Mouse (Mus musculus) embryo, embryonic 10 days (tissue): Measurements from ENCODE around the gene Rnf152.

Experiments used
- DNase-seq: peaks from one replicate; pipeline ENCODE4 v3.0.0-alpha.2; 2015; ENCODE audit warnings: low spot score

The Rnf152 gene

GRCm38 (mm10) chr1:105312601-105312901, 44.0 kb downstream of the Rnf152 start:
- DNase-seq, result no peak

GRCm38 (mm10) chr1:105311899-105312600, 44.5 kb downstream of the Rnf152 start:
- peak; percentile 22 for DNase-seq

DNA sequence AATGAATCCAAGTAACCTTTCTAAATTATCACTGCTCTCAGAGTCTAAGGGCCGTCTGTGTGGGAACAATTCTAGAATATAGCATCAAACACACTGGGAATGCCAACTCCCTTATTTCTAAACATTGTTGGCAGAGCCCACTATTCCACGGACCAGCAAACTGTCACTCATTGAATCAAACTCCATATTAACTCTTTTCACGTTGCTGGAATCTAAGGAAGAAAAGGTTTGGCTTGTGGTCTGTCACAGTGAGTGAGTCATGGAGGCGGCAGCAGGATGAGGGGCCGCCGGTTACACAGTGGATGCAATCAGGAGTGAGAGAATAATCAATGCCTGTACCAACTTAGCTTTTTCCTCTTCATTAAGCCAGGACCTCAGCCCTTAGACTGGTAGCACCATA, 54.3 kb downstream of the Rnf152 start:
- no peak for DNase-seq

GRCm38 (mm10) chr1:105301764-105302163, 54.7 kb downstream of the Rnf152 start:
- no peak for DNase-seq

DNA sequence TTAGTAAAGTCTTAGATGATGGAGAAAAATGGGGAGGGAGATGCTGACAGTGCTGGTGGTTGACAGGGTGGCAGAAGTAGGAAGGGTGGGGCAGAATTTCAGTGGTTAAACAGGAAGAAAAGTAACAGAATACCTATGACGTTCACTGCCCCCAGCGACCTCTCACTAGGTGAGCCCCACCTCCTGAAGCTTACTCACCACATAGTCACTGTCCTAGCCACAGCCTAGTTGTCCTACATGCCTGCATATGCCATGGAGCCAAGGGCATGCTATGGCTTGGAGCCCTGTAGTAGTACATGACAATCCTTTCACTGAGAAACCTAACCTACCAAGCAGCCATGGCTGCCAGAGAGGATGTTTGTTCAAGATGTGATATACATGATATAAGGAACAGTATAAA, 64.7 kb downstream of the Rnf152 start:
- no peak for DNase-seq

DNA sequence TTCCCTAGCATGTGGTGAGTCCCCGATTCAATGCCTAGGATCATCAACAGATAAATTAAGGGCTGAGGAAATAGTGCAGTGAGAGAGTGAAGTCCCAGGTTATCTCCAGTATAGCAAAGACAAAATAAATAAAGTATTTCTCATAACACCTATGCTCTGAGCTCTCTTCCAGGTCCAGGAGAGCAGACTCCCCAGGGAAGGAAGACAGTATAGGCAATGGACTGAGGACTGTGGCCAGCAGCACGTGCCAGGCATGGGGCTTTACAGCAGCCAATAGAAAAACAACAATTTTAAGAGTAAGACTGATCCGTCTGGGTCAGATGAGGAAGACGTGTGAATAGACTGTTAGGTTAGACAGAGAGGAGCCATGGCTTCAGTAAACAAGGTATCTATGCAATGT, 69.0 kb downstream of the Rnf152 start:
- no peak for DNase-seq

DNA sequence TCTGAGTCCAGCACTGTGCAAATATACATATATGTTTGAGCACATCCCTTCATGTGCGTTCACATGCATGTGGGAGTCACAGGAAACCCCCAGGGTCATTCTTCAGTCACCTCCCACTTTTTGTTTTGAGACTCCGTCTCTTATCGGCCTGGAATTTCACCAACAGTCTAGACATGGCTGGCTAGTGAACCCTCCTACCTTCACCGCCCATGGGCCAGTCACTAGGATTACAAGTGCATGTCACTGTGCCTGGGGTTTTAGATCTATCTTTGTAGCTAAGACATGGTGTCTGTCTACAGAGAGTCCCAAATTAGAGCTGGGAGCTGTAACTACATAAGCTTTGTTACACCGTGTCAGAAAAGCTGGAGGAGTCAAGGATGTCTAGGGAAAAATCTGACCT, 69.6 kb downstream of the Rnf152 start:
- no peak for DNase-seq

DNA sequence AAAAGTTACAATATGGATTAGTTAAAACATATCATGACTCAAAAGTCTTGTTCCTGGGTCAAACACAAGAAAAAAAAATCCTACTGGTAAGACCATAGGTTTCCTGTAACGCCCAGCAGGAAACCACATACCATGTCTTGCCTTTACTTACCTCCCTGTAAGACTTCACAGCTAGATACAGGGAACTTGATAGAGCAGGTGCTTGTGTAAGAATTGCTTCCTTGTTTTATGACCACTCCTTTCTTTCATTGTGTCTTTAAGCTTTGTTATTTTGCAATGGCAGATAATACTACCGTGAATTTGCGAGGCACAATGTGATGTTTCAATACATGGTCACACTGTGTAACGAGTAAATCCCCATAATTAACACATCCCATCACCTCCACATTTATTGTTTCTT, 71.5 kb downstream of the Rnf152 start:
- DNase-seq, result no peak

- no peak for DNase-seq
These were observed 72.4 kb downstream of the Rnf152 start for GRCm38 (mm10) chr1:105284116-105284515.

- no peak for DNase-seq
These were observed 75.2 kb downstream of the Rnf152 start for GRCm38 (mm10) chr1:105281277-105281676.

- no peak for DNase-seq
These were observed 76.3 kb downstream of the Rnf152 start for GRCm38 (mm10) chr1:105280160-105280559.

DNA sequence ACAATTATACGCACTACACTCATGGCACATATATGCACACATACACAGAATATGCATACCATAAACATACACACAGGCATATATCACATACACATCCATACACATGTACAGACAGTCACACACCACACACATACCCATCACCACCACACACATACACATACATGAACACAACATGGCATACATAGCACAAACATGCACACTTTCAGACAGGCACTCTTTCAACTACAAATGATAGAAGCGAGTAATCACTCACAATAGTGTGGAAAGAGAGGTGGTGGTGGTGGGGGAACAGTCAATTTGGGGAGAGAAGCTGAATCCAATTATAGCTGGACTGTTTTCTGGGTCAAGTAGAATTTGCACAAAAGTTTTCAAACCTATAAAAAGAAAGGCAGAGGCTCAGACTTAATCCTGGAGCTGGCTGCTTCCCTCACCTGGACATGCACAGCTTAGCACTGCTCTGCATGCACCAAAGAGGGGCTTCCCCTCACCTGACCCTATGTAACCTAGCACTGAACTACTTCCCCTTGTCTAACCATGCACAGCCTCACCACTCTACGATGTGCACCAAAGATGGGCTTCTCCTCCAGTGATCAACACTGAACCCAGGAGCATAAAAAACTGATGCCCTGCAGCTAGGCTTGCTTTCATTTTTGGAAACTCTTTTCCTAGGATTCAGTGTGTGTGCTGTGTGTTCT, 81.9 kb downstream of the Rnf152 start:
- no peak for DNase-seq

DNA sequence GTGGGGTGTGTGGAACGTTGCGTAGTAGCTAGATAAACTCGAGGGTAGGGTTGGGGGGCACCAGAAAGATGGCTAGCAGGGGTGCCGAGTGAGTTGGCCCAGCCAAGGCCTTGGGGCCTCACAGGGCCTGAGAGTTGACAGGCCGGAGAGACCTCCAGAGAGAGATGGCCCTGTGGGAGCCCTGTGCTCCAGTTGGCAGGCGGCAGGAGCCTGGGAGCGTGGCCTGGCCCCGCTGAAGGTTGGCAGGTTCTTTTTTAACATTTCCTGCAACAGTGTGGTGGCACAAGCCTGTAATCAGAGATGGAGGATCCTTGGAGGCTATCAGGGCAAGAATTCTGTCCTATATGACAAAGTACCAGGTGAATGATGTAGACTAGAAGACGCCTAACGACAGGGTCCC, 85.4 kb downstream of the Rnf152 start:
- DNase-seq, result no peak

GRCm38 (mm10) chr1:105263283-105264033, 93.1 kb downstream of the Rnf152 start:
- DNase-seq, result no peak

GRCm38 (mm10) chr1:105260200-105260599, 96.3 kb downstream of the Rnf152 start:
- DNase-seq, result no peak

- no peak for DNase-seq
These were observed 99.3 kb downstream of the Rnf152 start for GRCm38 (mm10) chr1:105257199-105257598.

DNA sequence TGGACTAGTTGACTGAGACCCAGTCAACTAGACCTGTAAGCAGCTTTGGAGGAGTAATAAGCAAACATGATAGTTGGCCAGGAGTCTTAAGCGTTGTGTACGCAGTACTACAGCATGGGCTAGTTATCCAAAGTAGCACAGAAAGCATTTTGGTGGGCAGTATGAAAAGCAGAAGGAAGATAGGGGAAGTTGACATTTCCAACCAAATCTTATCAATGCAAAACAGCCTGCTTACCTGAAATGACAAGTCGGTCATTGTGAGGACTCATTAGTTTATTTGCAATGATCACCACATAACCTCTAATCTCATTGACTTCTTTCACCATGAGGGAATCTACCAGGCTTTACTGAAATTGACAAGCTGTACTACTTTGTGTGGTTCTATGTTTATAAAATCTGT, 107.3 kb downstream of the Rnf152 start:
- no peak for DNase-seq

DNA sequence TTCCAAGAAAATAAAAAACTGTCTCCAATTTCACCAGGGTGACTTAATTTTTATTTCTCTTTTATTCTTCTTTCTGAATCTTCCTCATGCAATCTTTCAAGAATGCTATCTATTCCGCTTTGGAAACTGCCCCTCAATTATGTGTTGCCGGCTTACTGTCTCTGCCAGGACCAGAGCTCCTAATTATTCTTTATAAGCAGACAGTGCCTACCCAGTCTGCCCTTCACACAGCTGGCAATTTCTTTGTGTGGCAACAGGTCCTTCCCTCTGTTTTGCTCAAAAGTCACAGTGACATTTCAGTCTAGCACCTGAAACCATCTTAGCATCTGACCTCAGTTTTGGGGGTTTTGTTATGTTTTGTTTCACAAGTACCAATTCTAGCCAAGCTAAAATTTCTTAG, 109.9 kb downstream of the Rnf152 start:
- no peak for DNase-seq

- DNase-seq, result peak; percentile 17
These were observed 110.4 kb downstream of the Rnf152 start for GRCm38 (mm10) chr1:105246075-105246574.

DNA sequence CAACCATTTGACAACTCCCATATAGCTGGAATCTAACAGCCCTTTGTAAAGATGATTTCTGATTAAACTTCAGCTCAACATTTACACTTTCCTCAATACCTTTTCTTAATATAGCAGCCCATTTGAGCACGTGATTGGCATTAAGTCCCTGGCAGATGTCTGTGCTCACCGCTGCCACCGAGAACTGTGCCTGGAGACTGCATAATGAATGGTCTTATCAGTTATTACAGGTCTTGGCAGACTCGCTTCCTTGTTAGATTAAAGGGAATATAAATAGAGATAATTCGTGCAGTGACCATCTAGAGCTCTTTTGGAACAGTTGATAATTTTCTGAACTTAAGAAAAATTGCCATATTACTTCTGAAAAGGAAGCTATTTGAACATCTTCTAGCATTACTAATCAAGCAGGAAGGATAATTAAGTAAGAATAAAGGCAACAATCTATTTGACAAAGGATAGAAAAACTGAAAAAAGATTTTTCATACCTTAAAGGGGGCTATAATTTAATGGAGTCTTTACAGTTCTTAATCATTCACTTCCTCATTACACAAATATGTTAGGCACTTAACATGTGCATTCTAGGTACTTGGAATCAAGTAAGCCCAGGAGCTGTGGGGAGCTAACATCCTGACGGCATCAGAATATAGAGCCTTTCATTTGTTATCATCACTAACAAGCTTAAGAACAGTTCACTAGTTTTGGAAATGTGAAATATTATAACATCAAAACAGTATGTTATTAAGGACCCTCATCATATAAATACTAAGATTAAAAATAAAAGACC, 113.0 kb downstream of the Rnf152 start:
- no peak for DNase-seq

- DNase-seq, result no peak
These were observed 116.3 kb downstream of the Rnf152 start for GRCm38 (mm10) chr1:105240185-105240584.
